Mouse (Mus musculus) forebrain, postnatal 0 days (tissue): ENCODE results near the gene Klf12. TPM values are rescaled to one million over a fixed set of nuclear protein-coding genes. Genes with fewer than 3 reads are reported as not detected.
A peak's percentile ranks its signal among the peaks of the same experiment; 100 is the strongest.

Experiments
- ATAC-seq: fragments of 200-750 bp; cut with Nextera tagmentation; 2 replicates; pipeline ENCODE4 v1.8.0; 2017; ENCODE audit warnings: mild to moderate bottlenecking, moderate library complexity
- DNase-seq: peaks from one replicate; pipeline ENCODE4 v3.0.0-alpha.2; 2015
- H3K27ac ChIP-seq: fragments of 300-500 bp; sonication (generic); 2 replicates; pipeline ENCODE4 v1.5.1; 2014; ENCODE audit warnings: low read depth, mild to moderate bottlenecking, antibody characterized with exemption, low read length, moderate library complexity, mixed read lengths
- H3K27me3 ChIP-seq: fragments of 300-500 bp; sonication (generic); 2 replicates; pipeline ENCODE4 v1.6.1; 2014; ENCODE audit warnings: mild to moderate bottlenecking, low read length, mixed read lengths; ENCODE audit not compliant: insufficient read depth
- H3K36me3 ChIP-seq: fragments of 300-500 bp; sonication (generic); 2 replicates; pipeline ENCODE4 v1.6.1; 2014; ENCODE audit warnings: mild to moderate bottlenecking, moderate library complexity; ENCODE audit not compliant: insufficient read depth
- H3K4me1 ChIP-seq: fragments of 300-500 bp; sonication (generic); 2 replicates; pipeline ENCODE4 v1.6.1; 2014; ENCODE audit warnings: antibody characterized with exemption; ENCODE audit not compliant: insufficient read depth
- H3K4me2 ChIP-seq: fragments of 300-500 bp; sonication (generic); 2 replicates; pipeline ENCODE4 v1.6.1; 2014; ENCODE audit warnings: low read depth, mild to moderate bottlenecking, moderate library complexity
- H3K4me3 ChIP-seq: fragments of 300-500 bp; sonication (generic); 2 replicates; pipeline ENCODE4 v1.5.1; 2014; ENCODE audit warnings: low read depth, low read length, mixed read lengths
- H3K9ac ChIP-seq: fragments of 300-500 bp; sonication (generic); 2 replicates; pipeline ENCODE4 v1.6.1; 2014; ENCODE audit warnings: mild to moderate bottlenecking
- H3K9me3 ChIP-seq: fragments of 300-500 bp; sonication (generic); 2 replicates; pipeline ENCODE4 v1.6.1; 2016; ENCODE audit warnings: low read length
- CTCF ChIP-seq: sonication (generic); IDR thresholded peaks from 2 replicates; pipeline ENCODE4 v1.5.1; 2016; ENCODE audit warnings: antibody characterized with exemption, control low read depth, low read depth
- WGBS: fragments of 180-500 bp; shearing (Covaris S2); extraction: QIAGEN DNeasy Blood & Tissue Kit; methylation state at CpG from one replicate; pipeline ENCODE4 v1.1.7; 2014; 5-methylcytosine and 5-hydroxymethylcytosine counted together
- polyA plus RNA-seq: library from polyadenylated mRNA; unstranded; fragments of >200 nt; fragmentation: Nextera tagmentation; extraction: Ambion mirVana; gene quantifications from 2 replicates; pipeline ENCODE4 v1.2.1, GENCODE M21; 2015
- total RNA-seq: library from RNA; depleted of rRNA; stranded (reverse); fragments of >200 nt; gene quantifications from 2 replicates; pipeline ENCODE4 v1.2.3, GENCODE M21; 2014

Gene Klf12
- total and polyA plus RNA-seq, 2 experiments from 2014 or later, result 24.4 to 47.9 TPM

- no peak for TF ChIP-seq CTCF
- Histone ChIP-seq H3K9ac (no peak overlapping the region), H3K9me3 (no peaks in the 10 kb centered on the region), H3K4me3 (no peak overlapping the region), H3K27me3 (no peaks in the 10 kb centered on the region), H3K36me3 (no peaks in the 10 kb centered on the region), H3K4me2 (no peak overlapping the region), H3K4me1 (no peaks in the 10 kb centered on the region), H3K27ac (no peak overlapping the region)
- 90% methylated on average over 5 of the region's 5 CpGs for WGBS
- ATAC-seq (no peak), DNase-seq (no peak)
Observed at GRCm38 (mm10) chr14:99933456-99933855, 351.0 kb downstream of the Klf12 start.

- Histone ChIP-seq H3K27me3 (no peaks in the 10 kb centered on the region), H3K9me3 (no peaks in the 10 kb centered on the region), H3K4me3 (no peak overlapping the region), H3K27ac (no peak overlapping the region), H3K4me2 (no peak overlapping the region), H3K36me3 (no peaks in the 10 kb centered on the region), H3K4me1 (no peaks in the 10 kb centered on the region), H3K9ac (no peak overlapping the region)
- TF ChIP-seq CTCF, result peak; percentile 94
- WGBS, result 7% methylated on average over 4 of the region's 4 CpGs
- DNase-seq (peak; percentile 93), ATAC-seq (peak; percentile 88)
Observed at GRCm38 (mm10) chr14:99931879-99932278, 352.6 kb downstream of the Klf12 start.

- Histone ChIP-seq H3K4me2 (no peak overlapping the region), H3K27ac (no peak overlapping the region), H3K36me3 (no peaks in the 10 kb centered on the region), H3K4me3 (no peak overlapping the region), H3K9ac (no peak overlapping the region), H3K4me1 (no peaks in the 10 kb centered on the region), H3K27me3 (no peaks in the 10 kb centered on the region), H3K9me3 (no peaks in the 10 kb centered on the region)
- no peak for DNase-seq
- no peak for ATAC-seq
- no peak for TF ChIP-seq CTCF
- WGBS, result 65% methylated on average over 3 of the region's 3 CpGs
Observed at GRCm38 (mm10) chr14:99911912-99912311, 372.6 kb downstream of the Klf12 start.

- no peak for DNase-seq
- H3K27ac ChIP-seq, result no peak overlapping the region
- ATAC-seq, result no peak
- no peak for TF ChIP-seq CTCF
- H3K4me2 ChIP-seq, result no peak overlapping the region
- H3K36me3 ChIP-seq, result no peaks in the 10 kb centered on the region
- H3K4me1 ChIP-seq, result no peaks in the 10 kb centered on the region
- no peak overlapping the region for H3K9ac ChIP-seq
- no peak overlapping the region for H3K4me3 ChIP-seq
- no peaks in the 10 kb centered on the region for H3K9me3 ChIP-seq
- 71% methylated on average over 3 of the region's 5 CpGs for WGBS
- H3K27me3 ChIP-seq, result no peaks in the 10 kb centered on the region
Observed at GRCm38 (mm10) chr14:99910876-99911275, 373.6 kb downstream of the Klf12 start.

GRCm38 (mm10) chr14:99900902-99901301, 383.6 kb downstream of the Klf12 start:
- no peak for ATAC-seq

GRCm38 (mm10) chr14:99898861-99899260, 385.6 kb downstream of the Klf12 start:
- no peak overlapping the region for H3K4me3 ChIP-seq
- H3K9ac ChIP-seq, result no peak overlapping the region
- H3K36me3 ChIP-seq, result no peaks in the 10 kb centered on the region
- H3K4me1 ChIP-seq, result no peaks in the 10 kb centered on the region
- H3K4me2 ChIP-seq, result no peak overlapping the region
- 66% methylated on average over 3 of the region's 3 CpGs for WGBS
- DNase-seq, result no peak
- TF ChIP-seq CTCF, result no peak
- no peaks in the 10 kb centered on the region for H3K27me3 ChIP-seq
- no peaks in the 10 kb centered on the region for H3K9me3 ChIP-seq
- no peak overlapping the region for H3K27ac ChIP-seq
- no peak for ATAC-seq

More at GRCm38 (mm10) chr14:99900902-99901301, 383.6 kb downstream of the Klf12 start:
- Histone ChIP-seq H3K27me3 (no peaks in the 10 kb centered on the region), H3K9ac (no peak overlapping the region), H3K4me1 (no peaks in the 10 kb centered on the region), H3K36me3 (no peaks in the 10 kb centered on the region), H3K9me3 (no peaks in the 10 kb centered on the region), H3K4me2 (no peak overlapping the region), H3K27ac (no peak overlapping the region), H3K4me3 (no peak overlapping the region)
- WGBS, result 96% methylated on average over 3 of the region's 3 CpGs
- no peak for DNase-seq
- no peak for TF ChIP-seq CTCF

GRCm38 (mm10) chr14:99894708-99895383, 389.6 kb downstream of the Klf12 start:
- Histone ChIP-seq H3K4me2 (no peak overlapping the region), H3K27ac (no peak overlapping the region), H3K9ac (no peak overlapping the region), H3K4me3 (no peak overlapping the region), H3K4me1 (no peaks in the 10 kb centered on the region), H3K9me3 (no peaks in the 10 kb centered on the region), H3K36me3 (no peaks in the 10 kb centered on the region), H3K27me3 (no peaks in the 10 kb centered on the region)
- DNase-seq, result peak; percentile 90
- ATAC-seq, result peak; percentile 89
- peak; percentile 98 for TF ChIP-seq CTCF
- WGBS, result 19% methylated on average over 7 of the region's 7 CpGs
